Mouse (Mus musculus) olfactory bulb, adult 2 months (tissue): ENCODE data around the gene Arfgap2. TPM values are rescaled to one million over a fixed set of nuclear protein-coding genes. Genes with fewer than 3 reads are reported as not detected.
"Not testable (repeated sequence)": the region's sequence is repeated elsewhere in the genome, so short reads cannot be mapped to it uniquely, and the experiment has no call there.

Experiments used
- H3K27ac ChIP-seq: fragments of 200-500 bp; 2 replicates; pipeline ENCODE4 v1.5.1; 2012; ENCODE audit warnings: low read depth, low read length; ENCODE audit not compliant: insufficient read depth
- H3K4me1 ChIP-seq: fragments of 200-500 bp; 2 replicates; pipeline ENCODE4 v1.6.1; 2012; ENCODE audit warnings: low read length; ENCODE audit not compliant: control insufficient read depth, insufficient read depth
- H3K4me3 ChIP-seq: fragments of 200-500 bp; 2 replicates; pipeline ENCODE4 v1.5.1; 2012; ENCODE audit warnings: mild to moderate bottlenecking, low read depth, low read length, moderate library complexity; ENCODE audit not compliant: insufficient read depth
- CTCF ChIP-seq: fragments of 200-500 bp; IDR thresholded peaks from 2 replicates; pipeline ENCODE4 v1.5.1; 2012; ENCODE audit warnings: low read depth, mild to moderate bottlenecking, low read length, moderate library complexity; ENCODE audit not compliant: insufficient read depth
- POLR2A ChIP-seq: fragments of 200-500 bp; IDR thresholded peaks from 2 replicates; pipeline ENCODE4 v1.6.1; 2012; ENCODE audit warnings: mild to moderate bottlenecking, low read depth, low read length, moderate library complexity; ENCODE audit not compliant: insufficient read depth
- WGBS: fragments of 180-500 bp; shearing (Covaris S2); methylation state at CpG from one replicate; pipeline ENCODE4 v1.1.7; 2018; 5-methylcytosine and 5-hydroxymethylcytosine counted together
- polyA plus RNA-seq: library from polyadenylated mRNA; stranded (reverse); fragments of >200 nt; gene quantifications from 2 replicates; pipeline ENCODE4 v1.2.4, GENCODE M21; 2012; ENCODE audit warnings: low replicate concordance; ENCODE audit not compliant: missing spikeins, insufficient read depth, insufficient read length

Gene Arfgap2
- polyA plus RNA-seq, result not detected in 2 replicates

GRCm38 (mm10) chr2:91264711-91265681 is at the start of gene Arfgap2:
TSS of gene Arfgap2 (plus strand) at chr2:91264974.
- peak within 1 kb of the TSS; percentile 68 for H3K27ac ChIP-seq
- H3K4me1 ChIP-seq, result peaks cover 15% of the 10 kb centered on the region
- peak within 1 kb of the TSS; percentile 71 for H3K4me3 ChIP-seq
- no peak for TF ChIP-seq POLR2A
- no peak for TF ChIP-seq CTCF
- WGBS, result under 1% methylated on average over 72 of the region's 72 CpGs

- 41% methylated on average over 4 of the region's 4 CpGs for WGBS
These were observed 47.7 kb upstream of the Arfgap2 start for GRCm38 (mm10) chr2:91217032-91217431.

GRCm38 (mm10) chr2:91220501-91220900 is 44.3 kb upstream of the Arfgap2 start:
- H3K4me3 ChIP-seq, result no peak overlapping the region
- TF ChIP-seq CTCF (no peak), POLR2A (no peak)
- H3K4me1 ChIP-seq, result no peaks in the 10 kb centered on the region
- WGBS, result 98% methylated on average over 3 of the region's 3 CpGs
- H3K27ac ChIP-seq, result no peak overlapping the region

More at GRCm38 (mm10) chr2:91217032-91217431, 47.7 kb upstream of the Arfgap2 start:
- no peak for TF ChIP-seq POLR2A
- no peak for TF ChIP-seq CTCF
- no peak overlapping the region for H3K4me3 ChIP-seq
- H3K27ac ChIP-seq, result no peak overlapping the region
- no peaks in the 10 kb centered on the region for H3K4me1 ChIP-seq

- H3K4me1 ChIP-seq, result no peaks in the 10 kb centered on the region
These were observed 41.2 kb upstream of the Arfgap2 start for GRCm38 (mm10) chr2:91223614-91224013.

GRCm38 (mm10) chr2:91229735-91230134 is 35.0 kb upstream of the Arfgap2 start:
- H3K27ac ChIP-seq, result no peak overlapping the region
- 76% methylated on average over 2 of the region's 2 CpGs for WGBS
- no peak overlapping the region for H3K4me3 ChIP-seq
- no peaks in the 10 kb centered on the region for H3K4me1 ChIP-seq
- TF ChIP-seq POLR2A (no peak), CTCF (no peak)

More at GRCm38 (mm10) chr2:91223614-91224013, 41.2 kb upstream of the Arfgap2 start:
- no peak for TF ChIP-seq POLR2A
- TF ChIP-seq CTCF, result no peak
- no peak overlapping the region for H3K4me3 ChIP-seq
- no peak overlapping the region for H3K27ac ChIP-seq
- WGBS, result 86% methylated on average over 2 of the region's 2 CpGs

GRCm38 (mm10) chr2:91236601-91237510 is 27.9 kb upstream of the Arfgap2 start, which contains the start of gene Ddb2:
TSS of gene Ddb2 (minus strand) at chr2:91236982.
- Histone ChIP-seq H3K27ac (peak within 1 kb of the TSS; percentile 92), H3K4me1 (peaks cover 3% of the 10 kb centered on the region; the same call in 1 of the 2 replicates), H3K4me3 (peak within 1 kb of the TSS; percentile 67)
- WGBS, result 1% methylated on average over 48 of the region's 48 CpGs
- no peak for TF ChIP-seq CTCF
- peak; percentile 30; the same call in 1 of the 2 replicates for TF ChIP-seq POLR2A

GRCm38 (mm10) chr2:91237511-91238080 is 27.2 kb upstream of the Arfgap2 start:
- Histone ChIP-seq H3K27ac (peak overlapping the region; percentile 92), H3K4me3 (peak overlapping the region; percentile 67)
- 12% methylated on average over 4 of the region's 4 CpGs for WGBS
- H3K4me1 ChIP-seq, result not testable (repeated sequence)

- no peak for TF ChIP-seq CTCF
- TF ChIP-seq POLR2A, result no peak
- Histone ChIP-seq H3K4me1 (peaks cover 3% of the 10 kb centered on the region; the same call in 1 of the 2 replicates), H3K27ac (no peak overlapping the region), H3K4me3 (no peak overlapping the region)
- WGBS, result 69% methylated on average over 5 of the region's 5 CpGs
These were observed 22.2 kb upstream of the Arfgap2 start for GRCm38 (mm10) chr2:91242547-91242946.
